Mouse (Mus musculus): ENCODE results near the gene Tmem101. TPM values are rescaled to one million over a fixed set of nuclear protein-coding genes. Genes with fewer than 3 reads are reported as not detected.
A peak's percentile ranks its signal among the peaks of the same experiment; 100 is the strongest.

Gene Tmem101
- 37.4 and 41.6 TPM in 2 replicates for polyA plus RNA-seq (2015; fragmentation: Nextera tagmentation; extraction: Ambion mirVana)

DNA sequence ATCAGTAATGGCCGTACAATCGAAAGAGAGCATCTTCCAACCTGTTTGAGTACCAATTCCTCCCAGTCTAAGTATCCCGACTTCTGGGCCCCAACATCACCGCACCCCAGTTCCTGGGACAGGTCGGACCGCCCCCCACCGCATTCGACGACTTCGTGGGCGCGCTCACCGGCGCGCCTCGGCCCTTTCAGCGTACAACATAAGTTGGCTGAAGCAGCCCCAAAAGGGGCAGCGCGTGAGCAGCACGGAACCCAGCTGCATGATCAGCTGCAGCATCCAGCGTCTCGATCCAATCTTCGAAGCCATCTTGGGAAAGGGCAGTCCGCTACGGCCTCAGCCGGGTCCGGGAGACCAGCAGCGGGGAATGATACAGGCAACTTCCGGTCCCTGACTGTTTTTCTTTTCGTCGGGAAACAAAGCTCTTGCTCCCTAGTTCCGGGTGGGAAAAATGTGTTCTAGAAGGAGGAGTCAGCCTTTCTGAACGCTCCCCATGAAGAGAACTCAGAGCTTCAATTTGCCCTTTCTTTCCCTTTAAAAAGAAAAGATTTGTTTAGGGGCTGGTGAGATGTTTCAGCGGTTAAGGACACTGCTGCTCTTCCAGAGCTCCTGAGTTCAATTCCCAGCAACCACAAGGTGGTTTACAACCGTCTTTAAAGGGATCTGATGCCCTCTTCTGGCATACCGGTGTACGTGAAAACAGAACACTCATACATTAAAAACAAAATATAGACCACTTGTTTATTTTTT is at the start of gene Tmem101:
Gene Tmem101 (minus strand): TSS at position 366 of the 747 bp plus-strand sequence.
- Histone ChIP-seq H3K27ac (replicated peaks) (peak within 1 kb of the TSS; percentile 67), H3K4me1 (peaks cover 12% of the 10 kb centered on the region), H3K4me2 (replicated peaks) (peak within 1 kb of the TSS; percentile 79), H3K9ac (replicated peaks) (peak within 1 kb of the TSS; percentile 75), H3K4me3 (peak within 1 kb of the TSS; percentile 80), H3K36me3 (peaks cover 16% of the 10 kb centered on the region), H3K27me3 (no peaks in the 10 kb centered on the region), H3K9me3 (no peaks in the 10 kb centered on the region)
- peak; percentile 91 for ATAC-seq (replicated peaks)
- under 1% methylated on average over 37 of the region's 37 CpGs for WGBS

DNA sequence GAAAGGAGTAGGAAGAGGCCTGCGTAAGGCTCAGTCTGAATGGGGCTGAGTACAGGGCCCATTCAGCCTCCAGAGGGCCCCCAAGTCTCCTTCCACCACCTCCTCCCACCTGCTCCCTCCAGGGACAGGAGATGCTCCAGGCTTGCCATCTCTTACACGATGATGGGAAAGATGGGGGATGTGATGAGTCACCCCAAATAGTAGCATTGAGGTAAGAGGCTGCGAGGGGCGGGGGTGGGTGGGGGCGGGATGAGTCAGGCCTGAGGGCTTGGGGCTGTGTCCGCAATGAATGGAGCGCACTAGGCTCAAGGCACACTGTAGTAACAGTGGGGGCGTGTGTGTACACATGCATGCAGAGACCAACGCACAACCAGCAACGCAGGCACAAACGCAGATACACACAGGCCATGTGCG is 45.2 kb upstream of the Tmem101 start:
- 77% methylated on average over 12 of the region's 12 CpGs for WGBS
- ATAC-seq (replicated peaks), result no peak
- Histone ChIP-seq H3K36me3 (peaks cover 92% of the 10 kb centered on the region), H3K4me3 (no peak overlapping the region), H3K9ac (replicated peaks) (no peak overlapping the region), H3K9me3 (no peaks in the 10 kb centered on the region), H3K27ac (replicated peaks) (no peak overlapping the region), H3K27me3 (no peaks in the 10 kb centered on the region), H3K4me2 (replicated peaks) (no peak overlapping the region), H3K4me1 (peaks cover 2% of the 10 kb centered on the region; the same call in 1 of the 2 replicates)

DNA sequence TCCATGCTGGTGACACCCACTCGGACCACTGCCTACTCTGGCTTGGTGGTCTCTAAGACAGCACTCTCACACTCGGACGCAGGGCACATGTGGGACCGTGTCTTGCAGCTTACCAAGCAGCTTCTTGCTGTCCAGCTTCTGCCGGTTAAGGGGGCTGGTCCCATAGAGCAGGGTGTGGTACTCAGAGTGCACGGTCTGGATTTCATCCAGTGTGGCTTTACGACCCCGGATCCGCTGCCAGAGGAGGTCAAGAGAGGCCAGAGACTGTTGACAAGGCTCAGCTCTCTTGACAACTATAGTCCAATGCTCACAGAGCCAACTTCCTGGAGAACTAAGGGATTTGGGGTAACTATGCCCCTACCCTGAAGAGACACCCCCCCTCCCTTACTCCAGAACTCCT is 43.7 kb upstream of the Tmem101 start:
- Histone ChIP-seq H3K4me3 (no peak overlapping the region), H3K9ac (replicated peaks) (no peak overlapping the region), H3K27ac (replicated peaks) (no peak overlapping the region), H3K4me1 (no peaks in the 10 kb centered on the region), H3K36me3 (peaks cover 95% of the 10 kb centered on the region), H3K27me3 (no peaks in the 10 kb centered on the region), H3K9me3 (no peaks in the 10 kb centered on the region), H3K4me2 (replicated peaks) (no peak overlapping the region)
- 89% methylated on average over 9 of the region's 9 CpGs for WGBS
- no peak for ATAC-seq (replicated peaks)

DNA sequence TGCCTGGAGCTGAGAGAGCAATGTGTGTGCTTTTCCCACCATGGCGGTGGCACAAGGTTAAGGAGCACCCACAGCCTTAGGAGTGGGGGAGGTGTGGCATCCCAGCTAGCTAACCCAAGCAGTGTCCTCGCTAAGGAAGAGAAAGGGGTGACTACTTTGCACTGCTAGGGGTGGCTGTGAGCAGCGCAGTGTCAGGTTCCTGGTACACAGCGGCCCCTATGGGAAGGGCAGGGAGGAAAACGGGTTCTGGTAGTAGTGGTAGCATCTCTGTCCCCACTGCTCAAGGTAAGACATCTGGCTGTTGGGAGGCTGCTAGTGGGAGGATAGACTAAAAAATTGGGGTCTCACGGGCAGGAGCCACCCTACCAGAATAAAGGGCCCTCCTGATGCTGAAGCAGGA is 42.0 kb upstream of the Tmem101 start:
- H3K27ac ChIP-seq (replicated peaks), result no peak overlapping the region
- peaks cover 86% of the 10 kb centered on the region for H3K36me3 ChIP-seq
- ATAC-seq (replicated peaks), result no peak
- H3K4me3 ChIP-seq, result no peak overlapping the region
- H3K4me2 ChIP-seq (replicated peaks), result no peak overlapping the region
- 66% methylated on average over 6 of the region's 6 CpGs for WGBS
- no peaks in the 10 kb centered on the region for H3K27me3 ChIP-seq
- no peak overlapping the region for H3K9ac ChIP-seq (replicated peaks)
- H3K4me1 ChIP-seq, result no peaks in the 10 kb centered on the region
- H3K9me3 ChIP-seq, result no peaks in the 10 kb centered on the region

DNA sequence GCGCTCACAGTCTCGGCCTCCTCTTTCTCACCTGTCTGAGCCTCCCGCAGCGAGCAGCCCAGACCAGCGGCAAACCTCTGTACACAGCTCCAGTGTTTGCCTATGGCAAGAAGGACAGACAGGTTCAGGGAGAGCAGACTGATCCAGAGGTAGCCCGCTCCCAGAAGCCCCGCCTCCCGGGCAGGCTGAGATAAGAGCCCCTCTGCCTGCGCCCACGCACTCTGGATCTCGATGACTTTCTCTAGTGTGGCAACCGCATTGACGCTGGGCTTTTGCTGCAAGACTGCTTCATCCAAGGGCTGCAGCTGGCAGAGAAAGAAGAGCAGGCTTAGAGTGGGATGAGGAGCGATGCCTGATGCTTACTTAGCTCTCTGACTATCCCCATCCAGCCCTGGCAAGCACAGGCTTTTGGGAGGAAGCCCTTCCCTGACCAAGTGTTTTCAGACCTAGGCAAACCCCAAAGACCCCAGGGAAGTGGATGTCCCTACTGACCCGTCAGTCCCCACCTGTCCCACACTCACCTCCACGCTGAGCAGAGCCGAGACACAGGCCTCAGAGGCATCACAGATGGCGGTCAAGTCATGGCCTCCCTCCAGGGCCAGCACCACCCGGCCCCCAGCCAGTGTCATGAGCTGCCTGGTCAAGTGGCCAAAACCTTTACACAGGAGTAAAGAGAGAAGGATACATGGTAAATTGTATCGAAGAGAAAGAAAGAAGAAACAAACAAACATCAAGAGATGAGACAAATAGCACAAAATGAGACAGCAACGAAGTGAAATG is 40.0 kb upstream of the Tmem101 start:
- Histone ChIP-seq H3K9me3 (no peaks in the 10 kb centered on the region), H3K4me1 (no peaks in the 10 kb centered on the region), H3K36me3 (peaks cover 67% of the 10 kb centered on the region), H3K27me3 (no peaks in the 10 kb centered on the region), H3K27ac (replicated peaks) (no peak overlapping the region), H3K4me2 (replicated peaks) (no peak overlapping the region), H3K4me3 (no peak overlapping the region), H3K9ac (replicated peaks) (no peak overlapping the region)
- no peak for ATAC-seq (replicated peaks)
- 90% methylated on average over 21 of the region's 21 CpGs for WGBS

DNA sequence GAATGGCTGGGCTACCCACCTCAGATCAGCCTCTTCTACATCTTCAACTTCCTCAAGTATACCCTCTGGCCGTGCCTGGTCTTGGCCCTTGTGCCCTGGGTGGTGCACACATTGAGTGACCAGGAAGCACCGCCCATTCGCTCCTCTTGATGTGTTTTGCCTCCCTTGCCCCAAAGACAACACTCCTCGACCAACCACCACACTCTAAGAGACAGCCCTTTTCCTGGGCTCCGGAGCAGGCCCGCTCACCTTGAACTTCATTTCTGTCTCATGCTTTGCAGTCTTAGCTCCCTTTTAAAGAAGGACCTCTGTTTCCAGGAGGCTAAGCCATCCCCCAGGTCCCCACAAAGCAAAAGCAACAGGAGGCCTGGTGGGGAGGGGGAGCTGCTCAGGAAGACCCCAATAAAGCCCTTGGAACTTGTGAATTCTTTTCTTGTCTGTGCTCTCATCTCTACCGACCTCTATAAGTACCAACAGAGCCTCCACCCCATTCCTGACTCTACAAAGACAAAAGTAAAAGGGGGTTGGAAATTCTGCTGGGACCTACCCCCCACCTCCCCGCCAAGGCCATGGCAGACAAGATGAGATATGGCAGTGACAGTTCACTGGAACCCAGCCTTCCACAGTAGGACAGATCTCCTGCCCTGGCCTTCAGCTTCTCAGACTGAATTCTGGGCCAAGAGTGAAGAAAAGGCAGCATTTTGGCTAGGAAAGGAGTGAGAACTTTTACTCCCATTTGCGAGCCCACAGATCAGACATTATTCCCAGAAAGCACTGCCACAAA is 37.6 kb upstream of the Tmem101 start:
- ATAC-seq (replicated peaks), result no peak
- WGBS, result 84% methylated on average over 9 of the region's 9 CpGs
- Histone ChIP-seq H3K4me3 (no peak overlapping the region), H3K9ac (replicated peaks) (no peak overlapping the region), H3K4me2 (replicated peaks) (no peak overlapping the region), H3K9me3 (no peaks in the 10 kb centered on the region), H3K27ac (replicated peaks) (no peak overlapping the region), H3K36me3 (peaks cover 46% of the 10 kb centered on the region), H3K27me3 (no peaks in the 10 kb centered on the region), H3K4me1 (peaks cover 18% of the 10 kb centered on the region)

DNA sequence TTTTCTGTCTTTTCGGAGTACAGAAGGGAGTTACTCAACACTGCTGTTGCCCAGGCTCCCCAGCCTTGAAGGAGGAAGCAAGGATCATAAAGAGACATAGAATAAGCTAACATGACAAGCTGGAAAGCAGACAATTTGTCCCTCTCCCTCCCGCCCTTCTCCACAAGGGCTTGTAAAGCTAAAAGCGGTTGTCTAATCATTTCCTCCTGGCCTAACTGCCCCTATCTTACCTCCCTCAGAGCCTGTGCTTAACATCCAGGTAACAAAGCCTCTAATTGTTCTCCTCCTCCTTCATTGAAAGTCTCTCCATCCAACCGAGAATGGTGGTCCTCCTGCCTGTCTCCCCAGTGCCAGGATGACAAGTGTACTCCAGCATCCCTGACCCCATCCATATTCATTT is 34.6 kb upstream of the Tmem101 start:
- Histone ChIP-seq H3K4me1 (peaks cover 18% of the 10 kb centered on the region), H3K4me3 (peak overlapping the region; percentile 55; the same call in 1 of the 2 replicates), H3K9me3 (no peaks in the 10 kb centered on the region), H3K27ac (replicated peaks) (no peak overlapping the region), H3K4me2 (replicated peaks) (peak overlapping the region; percentile 77; the same call in 1 of the 2 replicates), H3K9ac (replicated peaks) (no peak overlapping the region), H3K27me3 (no peaks in the 10 kb centered on the region), H3K36me3 (peaks cover 16% of the 10 kb centered on the region)
- WGBS, result 52% methylated on average over 4 of the region's 4 CpGs
- no peak for ATAC-seq (replicated peaks)

DNA sequence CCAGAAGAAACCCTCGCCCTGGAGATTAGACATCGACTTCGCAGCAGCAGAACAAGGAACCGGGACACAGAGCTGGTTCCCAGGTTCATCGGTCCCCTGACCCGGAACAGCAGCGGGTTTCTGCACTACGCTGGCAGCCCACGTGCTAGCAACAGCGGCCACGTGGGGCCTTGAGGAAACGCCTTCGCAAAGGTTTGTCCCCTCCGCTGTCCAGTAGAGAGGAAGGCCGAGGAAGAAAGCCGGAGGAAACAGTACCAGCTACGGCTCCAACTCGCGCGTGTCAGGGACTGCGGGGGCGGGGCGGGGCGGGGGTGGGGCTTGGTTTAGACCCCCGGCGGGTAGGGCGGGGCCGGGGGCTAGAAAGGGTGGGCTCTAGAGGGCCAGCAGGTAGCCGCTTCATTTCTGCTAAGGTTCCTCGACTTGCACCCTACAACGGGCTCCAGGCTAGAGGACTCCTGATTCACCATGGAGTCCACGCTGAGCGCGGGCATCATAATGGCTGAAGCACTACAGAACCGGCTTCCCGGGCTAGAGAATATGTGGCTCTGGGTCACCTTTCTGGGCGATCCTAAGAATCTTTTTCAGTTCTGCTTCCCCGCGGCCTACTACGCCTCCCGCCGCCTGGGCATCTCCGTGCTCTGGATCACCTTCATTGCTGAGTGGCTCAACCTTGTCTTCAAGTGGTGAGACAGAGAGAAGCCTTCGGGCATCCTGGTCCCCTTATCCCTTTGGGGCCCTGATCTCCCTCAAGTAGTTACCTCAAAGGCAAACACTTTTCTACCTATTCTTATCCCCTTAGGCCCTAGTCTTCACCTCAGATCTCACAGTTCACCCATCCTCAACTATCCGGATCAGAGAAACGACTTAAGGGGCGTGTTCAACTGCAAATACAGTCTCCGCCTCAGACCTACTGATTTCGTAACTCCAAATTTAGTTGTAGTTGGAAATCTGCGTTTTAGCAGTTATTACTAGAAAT is 33.5 kb upstream of the Tmem101 start, which contains the start of gene G6pc3:
Gene G6pc3 (plus strand): TSS at position 160 of the 976 bp plus-strand sequence.
- Histone ChIP-seq H3K4me3 (peak within 1 kb of the TSS; percentile 55), H3K27me3 (no peaks in the 10 kb centered on the region), H3K4me1 (peaks cover 23% of the 10 kb centered on the region), H3K36me3 (peaks cover 5% of the 10 kb centered on the region), H3K9me3 (no peaks in the 10 kb centered on the region), H3K27ac (replicated peaks) (peak within 1 kb of the TSS; percentile 62), H3K9ac (replicated peaks) (peak within 1 kb of the TSS; percentile 64), H3K4me2 (replicated peaks) (peak within 1 kb of the TSS; percentile 77)
- 2% methylated on average over 50 of the region's 50 CpGs for WGBS
- peak; percentile 74 for ATAC-seq (replicated peaks)

DNA sequence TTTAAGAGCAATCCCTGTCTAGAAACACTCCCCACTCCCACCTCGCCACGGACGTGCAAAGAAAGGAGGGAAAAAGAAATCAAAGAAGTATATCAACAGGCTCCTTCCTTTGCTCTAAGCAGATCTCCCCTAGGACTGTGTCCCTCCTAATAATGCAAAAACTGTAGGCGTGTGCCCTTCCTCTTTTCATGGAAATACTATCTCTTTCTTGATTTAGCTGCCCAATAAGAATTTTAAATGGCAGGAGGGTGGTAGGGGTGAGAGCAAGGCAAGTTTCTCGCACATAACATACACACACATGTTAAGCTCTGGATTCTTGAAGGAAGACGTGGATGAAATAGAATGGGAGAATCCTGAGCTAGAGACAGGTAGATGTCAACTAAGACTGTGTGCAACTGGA is 32.8 kb upstream of the Tmem101 start:
- H3K9me3 ChIP-seq, result no peaks in the 10 kb centered on the region
- H3K9ac ChIP-seq (replicated peaks), result peak overlapping the region; percentile 64
- no peaks in the 10 kb centered on the region for H3K27me3 ChIP-seq
- H3K4me3 ChIP-seq, result peak overlapping the region; percentile 55
- peak overlapping the region; percentile 77 for H3K4me2 ChIP-seq (replicated peaks)
- H3K4me1 ChIP-seq, result peaks cover 27% of the 10 kb centered on the region
- 70% methylated on average over 6 of the region's 6 CpGs for WGBS
- no peak for ATAC-seq (replicated peaks)
- no peaks in the 10 kb centered on the region; the same call in 1 of the 2 replicates for H3K36me3 ChIP-seq
- 0 out of 2 replicates have a peak overlapping the region, but pooled peaks have one; percentile 62 for H3K27ac ChIP-seq (replicated peaks)

DNA sequence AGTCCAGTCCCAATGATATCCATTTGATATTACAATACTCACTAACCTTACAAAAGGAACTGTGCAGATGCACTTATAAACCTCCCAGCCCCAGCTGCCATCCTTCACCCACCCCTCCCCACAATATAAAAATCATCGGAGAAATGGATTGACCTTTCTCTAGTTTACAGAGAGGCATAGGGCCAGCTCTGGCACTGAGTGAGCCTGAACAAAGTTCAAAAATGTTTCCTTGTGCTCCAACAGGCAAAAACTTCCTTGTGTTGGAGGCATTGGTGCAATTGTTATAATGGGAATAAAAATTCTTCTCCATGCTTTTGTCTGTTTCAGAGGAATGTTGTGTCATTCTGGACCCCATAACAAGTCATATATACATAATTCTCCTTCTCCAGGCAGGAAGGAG is 30.0 kb upstream of the Tmem101 start:
- no peak overlapping the region for H3K4me2 ChIP-seq (replicated peaks)
- H3K4me1 ChIP-seq, result peaks cover 40% of the 10 kb centered on the region
- H3K27me3 ChIP-seq, result no peaks in the 10 kb centered on the region
- no peak overlapping the region for H3K27ac ChIP-seq (replicated peaks)
- no peak for ATAC-seq (replicated peaks)
- H3K36me3 ChIP-seq, result peaks cover 14% of the 10 kb centered on the region
- H3K9me3 ChIP-seq, result no peaks in the 10 kb centered on the region
- no peak overlapping the region for H3K9ac ChIP-seq (replicated peaks)
- H3K4me3 ChIP-seq, result no peak overlapping the region
- WGBS, result 87% methylated on average over 1 of the region's 1 CpGs

DNA sequence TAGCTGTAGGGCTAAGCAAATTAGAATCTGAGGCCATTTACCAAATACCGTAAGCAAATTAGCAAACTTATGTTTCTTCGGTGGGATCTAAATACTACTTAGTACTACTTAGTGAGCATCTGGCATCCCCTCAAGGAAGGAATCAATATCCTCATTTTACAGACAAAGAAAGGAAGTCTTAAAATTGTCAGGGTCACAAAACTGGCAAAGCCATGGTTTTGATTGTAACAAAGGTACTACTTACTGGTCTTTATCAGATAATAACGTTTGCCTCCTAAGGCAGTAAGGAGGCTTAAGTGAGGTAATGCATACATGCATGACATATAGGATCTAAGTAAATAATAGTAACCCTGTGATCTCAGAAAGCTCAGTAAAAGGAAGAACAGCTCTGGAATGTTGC is 29.5 kb upstream of the Tmem101 start:
- 50% methylated on average over 3 of the region's 3 CpGs for WGBS
- peak overlapping the region; percentile 71 for H3K4me3 ChIP-seq
- H3K36me3 ChIP-seq, result peaks cover 20% of the 10 kb centered on the region
- H3K9ac ChIP-seq (replicated peaks), result peak overlapping the region; percentile 88; the same call in 1 of the 2 replicates
- ATAC-seq (replicated peaks), result no peak
- peak overlapping the region; percentile 62 for H3K4me2 ChIP-seq (replicated peaks)
- no peaks in the 10 kb centered on the region for H3K9me3 ChIP-seq
- peak overlapping the region; percentile 95 for H3K27ac ChIP-seq (replicated peaks)
- H3K4me1 ChIP-seq, result peaks cover 35% of the 10 kb centered on the region
- no peaks in the 10 kb centered on the region for H3K27me3 ChIP-seq

All from forebrain, embryonic 15.5 days (tissue).